Mouse (Mus musculus) heart, adult 2 months (tissue): ENCODE data around the gene Rcvrn.

Experiments
- EP300 ChIP-seq: fragments of 200-500 bp; IDR thresholded peaks from 2 replicates; pipeline ENCODE4 v1.6.1; 2011; ENCODE audit warnings: low read depth, low read length, control low read depth; ENCODE audit not compliant: insufficient read depth
- POLR2A ChIP-seq: fragments of 200-500 bp; IDR thresholded peaks from 2 replicates; pipeline ENCODE4 v1.6.1; 2011; ENCODE audit warnings: mild to moderate bottlenecking, low read depth, low read length, control low read depth; ENCODE audit not compliant: insufficient read depth

GRCm38 (mm10) chr11:67648651-67649407 is 46.3 kb upstream of the Rcvrn start:
- no peak for TF ChIP-seq POLR2A
- TF ChIP-seq EP300 = no peak
